Mouse (Mus musculus) layer of hippocampus, adult 11-12 months (tissue): ENCODE results near the gene Als2cl.

ENCODE experiments used
- DNase-seq: peaks from one replicate; pipeline ENCODE4 v3.0.0; 2022; ENCODE audit warnings: low spot score

Gene Als2cl

GRCm38 (mm10) chr9:110879191-110879920 is at the start of gene Als2cl:
Gene Als2cl (plus strand): TSS chr9:110879870.
- DNase-seq: peak; percentile 51

GRCm38 (mm10) chr9:110833021-110833420 is 46.6 kb upstream of the Als2cl start:
- DNase-seq: no peak

- no peak for DNase-seq
These were observed 45.3 kb upstream of the Als2cl start, which contains the start of gene Prss45 for GRCm38 (mm10) chr9:110834411-110834810. Gene Prss45 (plus strand): TSS chr9:110834588.

- DNase-seq: no peak
These were observed 44.7 kb upstream of the Als2cl start for GRCm38 (mm10) chr9:110834961-110835360.

- peak; percentile 39 for DNase-seq
These were observed 43.6 kb upstream of the Als2cl start for GRCm38 (mm10) chr9:110836112-110836511.

GRCm38 (mm10) chr9:110840905-110841304 is 38.8 kb upstream of the Als2cl start:
- DNase-seq: no peak

- DNase-seq: no peak
These were observed 38.2 kb upstream of the Als2cl start for GRCm38 (mm10) chr9:110841438-110841837.

GRCm38 (mm10) chr9:110844206-110844605 is 35.5 kb upstream of the Als2cl start, which contains the start of gene Prss46:
Gene Prss46 (plus strand): TSS chr9:110844506.
- no peak for DNase-seq

- no peak for DNase-seq
These were observed 30.5 kb upstream of the Als2cl start for GRCm38 (mm10) chr9:110849162-110849561.

- no peak for DNase-seq
These were observed 23.8 kb upstream of the Als2cl start for GRCm38 (mm10) chr9:110855903-110856302.

- DNase-seq: no peak
These were observed 22.8 kb upstream of the Als2cl start for GRCm38 (mm10) chr9:110856920-110857319.

- DNase-seq: no peak
These were observed 21.7 kb upstream of the Als2cl start, which contains the start of gene Prss50 for GRCm38 (mm10) chr9:110857781-110858472. Gene Prss50 (plus strand): TSS chr9:110857967.

- DNase-seq: no peak
These were observed 21.1 kb upstream of the Als2cl start for GRCm38 (mm10) chr9:110858523-110858922.

GRCm38 (mm10) chr9:110858967-110859596 is 20.6 kb upstream of the Als2cl start:
- DNase-seq: no peak

GRCm38 (mm10) chr9:110871030-110871429 is 8.6 kb upstream of the Als2cl start:
- DNase-seq: peak; percentile 67

- peak; percentile 41 for DNase-seq
These were observed 5.7 kb upstream of the Als2cl start for GRCm38 (mm10) chr9:110873681-110874659.

- DNase-seq: no peak
These were observed 4.9 kb upstream of the Als2cl start for GRCm38 (mm10) chr9:110874660-110875191.

GRCm38 (mm10) chr9:110875288-110875695 is 4.4 kb upstream of the Als2cl start:
- no peak for DNase-seq

GRCm38 (mm10) chr9:110877353-110877752 is 2.3 kb upstream of the Als2cl start:
- DNase-seq: no peak

GRCm38 (mm10) chr9:110877888-110878287 is 1.8 kb upstream of the Als2cl start:
- peak; percentile 53 for DNase-seq

- peak; percentile 48 for DNase-seq
These were observed 410 bp downstream of the Als2cl start, which contains the start of gene Tmie for GRCm38 (mm10) chr9:110879998-110880561. Gene Tmie (minus strand): TSS chr9:110880113.
